Mouse (Mus musculus) heart, postnatal 36 days (tissue): Measurements from ENCODE around the gene Olfr743. TPM values are rescaled to one million over a fixed set of nuclear protein-coding genes. Genes with fewer than 3 reads are reported as not detected.
"Not testable (repeated sequence)": the region's sequence is repeated elsewhere in the genome, so short reads cannot be mapped to it uniquely, and the experiment has no call there.

Experiments
- DNase-seq, 2 experiments: peaks; one replicate each; pipeline ENCODE4 v3.0.0; 2021 to 2022
- intact Hi-C: fragments of 180-260 bp; cut with DNase I; formaldehyde crosslinking; loops from one replicate; pipeline ENCODE4 v1.15.1; 2025
- total RNA-seq, 2 experiments: library from RNA; stranded (reverse); gene quantifications; 2 replicates each; pipeline ENCODE4 v1.2.3; 2021

Olfr743 gene
- total RNA-seq = not detected

GRCm38 (mm10) chr14:50521539-50521938, at the start of gene Olfr743:
Olfr743 (plus strand) TSS chr14:50521839.
- no peak for DNase-seq
- intact Hi-C loops = no loop called here

GRCm38 (mm10) chr14:50472438-50472837, 49.2 kb upstream of the Olfr743 start, which contains the start of gene Olfr741:
Olfr741 (plus strand) TSS chr14:50472738.
- no peak for DNase-seq
- intact Hi-C loops = no loop called here

GRCm38 (mm10) chr14:50478406-50478805, 43.2 kb upstream of the Olfr743 start:
- intact Hi-C loops = no loop called here
- DNase-seq = no peak

DNA sequence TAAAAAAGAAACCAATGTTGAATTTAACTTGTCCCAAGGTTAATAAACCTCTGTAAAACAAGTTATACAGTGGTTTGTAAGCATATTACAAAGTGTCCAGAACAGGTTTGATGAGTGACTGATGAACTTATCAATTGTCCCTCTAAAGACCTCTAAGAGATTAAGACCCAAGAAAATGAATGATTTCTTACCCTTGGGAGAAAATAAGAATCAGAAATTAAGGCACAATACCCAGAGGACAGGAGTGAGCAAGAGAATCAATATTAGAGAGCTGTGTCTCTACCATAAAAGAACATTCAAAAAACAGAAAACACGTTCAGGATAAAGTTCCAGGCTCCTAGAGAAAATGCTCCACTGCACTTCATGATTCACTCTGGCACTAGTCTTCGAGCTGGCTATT, 18.3 kb upstream of the Olfr743 start, which contains the start of gene Olfr742:
TSS of gene Olfr742 (plus strand) at position 301 of the 400 bp plus-strand sequence.
- no peak for DNase-seq
- intact Hi-C loops = no loop called here

DNA sequence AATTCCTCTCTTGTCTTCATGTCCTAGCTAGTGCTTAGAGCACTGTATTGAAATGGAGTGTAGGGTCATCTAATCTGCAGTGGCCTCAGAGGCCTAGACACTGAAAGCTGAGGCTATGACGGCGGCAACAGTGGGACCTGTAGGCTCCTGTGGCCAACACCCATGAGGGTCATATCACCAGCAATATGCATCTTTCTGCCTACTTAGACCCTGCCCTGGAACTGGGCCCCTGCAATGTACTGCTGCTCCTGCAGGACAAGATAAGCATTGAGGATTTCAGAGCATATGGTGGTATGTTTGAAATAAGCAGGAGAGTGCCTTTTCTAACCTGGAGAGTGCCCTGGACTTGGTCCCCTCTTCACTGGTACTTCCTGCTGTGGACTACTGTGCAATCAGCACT, 31.1 kb downstream of the Olfr743 start:
- no peak for DNase-seq

DNA sequence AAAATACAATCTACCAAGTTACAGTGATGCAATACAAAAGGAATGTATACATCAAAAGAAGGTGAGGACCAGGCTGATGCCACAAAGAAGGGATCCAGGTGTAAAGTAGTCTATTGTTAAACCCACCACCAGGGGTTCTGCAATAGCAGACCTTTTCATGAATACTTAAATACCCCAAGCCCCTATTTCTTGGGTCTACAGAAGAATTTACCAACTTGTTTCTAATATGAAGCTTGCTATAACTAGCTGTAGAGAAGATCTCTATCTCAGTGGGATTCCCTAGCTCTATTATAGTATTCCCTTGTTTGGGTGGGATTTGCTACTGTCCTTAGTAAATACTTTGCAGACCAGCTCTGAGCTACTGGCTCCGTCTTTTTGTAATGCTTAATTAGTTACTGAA, 51.4 kb downstream of the Olfr743 start:
- not testable (repeated sequence) for DNase-seq

More for the DNA sequence above, 31.1 kb downstream of the Olfr743 start:
- intact Hi-C loops = no loop called here

More for the DNA sequence above, 51.4 kb downstream of the Olfr743 start:
- intact Hi-C loops = not testable (repeated sequence)

Other genes with a start within 250 kb of the Olfr743 start
- not detected for gene Olfr732, start 237.6 kb upstream of the Olfr743 start, total RNA-seq
- gene Olfr733, start 220.3 kb upstream of the Olfr743 start, total RNA-seq = not detected
- gene Olfr734, start 195.1 kb upstream of the Olfr743 start, total RNA-seq = not detected
- not detected for gene Olfr735, start 173.0 kb upstream of the Olfr743 start, total RNA-seq
- gene Tlr11, start 163.9 kb upstream of the Olfr743 start, total RNA-seq = under 1 TPM in 1 of 2 experiments, not detected in 1; 0.08 TPM
- gene Olfr736, start 140.7 kb upstream of the Olfr743 start, total RNA-seq = not detected
- gene Olfr738, start 114.3 kb upstream of the Olfr743 start, total RNA-seq = not detected
- not detected for gene Olfr739, start 103.2 kb upstream of the Olfr743 start, total RNA-seq
- gene Olfr740, start 76.3 kb upstream of the Olfr743 start, total RNA-seq = not detected
- gene Olfr741, start 49.1 kb upstream of the Olfr743 start, total RNA-seq = not detected
- gene Olfr742, start 18.2 kb upstream of the Olfr743 start, total RNA-seq = not detected
- not detected for gene Olfr744, start 93.0 kb downstream of the Olfr743 start, total RNA-seq
- gene Olfr745, start 117.5 kb downstream of the Olfr743 start, total RNA-seq = not detected
- not detected for gene Olfr746, start 125.2 kb downstream of the Olfr743 start, total RNA-seq
- not detected for gene Olfr747, start 171.4 kb downstream of the Olfr743 start, total RNA-seq
- not detected for gene Olfr748, start 185.5 kb downstream of the Olfr743 start, total RNA-seq
- not detected for gene Olfr749, start 223.3 kb downstream of the Olfr743 start, total RNA-seq